Mouse (Mus musculus): ENCODE results near the gene Asic5.
A peak's percentile ranks its signal among the peaks of the same experiment; 100 is the strongest.

Gene Asic5

DNA sequence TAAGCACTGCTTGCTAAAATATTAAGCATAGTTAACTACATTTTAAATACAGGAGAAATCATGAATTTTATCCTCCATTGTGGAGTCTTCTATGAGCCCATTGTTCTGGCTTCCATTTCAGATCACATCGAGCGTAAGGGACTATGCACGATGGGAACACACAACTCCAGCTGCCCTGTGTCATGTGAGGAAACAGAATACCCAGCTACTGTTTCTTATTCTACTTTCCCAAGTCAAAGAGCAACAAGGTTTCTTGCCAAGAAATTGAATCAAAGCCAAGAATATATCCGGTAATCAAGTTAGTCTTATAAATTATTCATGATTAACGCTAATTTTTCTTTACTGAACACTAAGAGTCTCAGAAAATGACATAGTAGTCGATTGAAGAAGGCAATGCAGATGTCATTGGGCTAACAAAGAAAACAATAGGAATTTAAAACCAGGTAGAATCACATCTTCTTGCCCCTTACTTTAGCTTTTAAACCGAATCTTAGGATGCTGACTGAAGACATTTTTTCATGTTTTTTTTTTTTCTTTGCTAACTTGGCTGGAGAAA lies 32.1 kb downstream of the Asic5 start:
- no peak for DNase-seq (ENCODE audit: low read depth)

DNA sequence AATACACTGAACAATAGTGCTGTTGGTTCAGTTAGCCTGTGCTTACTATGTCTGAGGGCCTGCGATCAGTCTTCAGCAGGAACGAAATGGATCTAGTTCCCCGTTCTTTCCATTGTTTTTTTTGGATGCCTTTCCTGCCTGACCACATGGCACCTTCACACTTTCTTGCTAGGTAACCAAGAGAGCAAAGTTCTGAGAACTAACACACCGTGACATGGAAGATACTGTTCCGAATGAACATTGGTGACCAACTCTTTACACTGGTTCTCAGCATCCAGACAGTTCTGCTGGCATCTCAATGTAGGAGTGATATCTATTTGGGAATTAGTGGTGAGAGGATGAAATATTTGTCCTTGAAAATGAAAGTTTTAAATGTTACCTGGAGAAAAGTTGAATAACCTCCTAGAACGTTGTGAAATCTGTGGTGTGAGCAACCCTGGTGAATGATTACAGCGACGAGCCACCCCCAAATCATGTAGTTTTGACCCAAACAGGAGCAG lies 40.4 kb downstream of the Asic5 start:
- DNase-seq (ENCODE audit: low read depth), result no peak

DNA sequence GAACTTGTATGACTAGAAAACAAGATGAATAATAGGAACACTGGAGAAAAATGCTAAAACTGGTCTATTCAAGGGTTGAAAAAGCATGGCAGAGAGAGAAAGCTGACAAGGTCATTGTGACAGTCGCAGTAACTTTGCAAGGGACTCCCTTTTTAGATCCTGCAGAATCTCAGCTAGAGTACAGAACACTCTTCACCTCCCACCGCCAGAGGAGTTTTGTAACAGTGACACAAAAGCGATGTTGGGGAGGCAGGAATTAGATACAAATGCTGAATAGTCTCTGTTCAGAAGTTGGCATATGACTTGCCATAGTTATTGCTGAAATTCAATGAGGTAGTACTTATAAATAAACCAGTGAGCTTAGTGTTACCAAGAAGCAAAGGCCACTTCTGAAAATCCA lies 41.0 kb downstream of the Asic5 start:
- DNase-seq (ENCODE audit: low read depth), result no peak

DNA sequence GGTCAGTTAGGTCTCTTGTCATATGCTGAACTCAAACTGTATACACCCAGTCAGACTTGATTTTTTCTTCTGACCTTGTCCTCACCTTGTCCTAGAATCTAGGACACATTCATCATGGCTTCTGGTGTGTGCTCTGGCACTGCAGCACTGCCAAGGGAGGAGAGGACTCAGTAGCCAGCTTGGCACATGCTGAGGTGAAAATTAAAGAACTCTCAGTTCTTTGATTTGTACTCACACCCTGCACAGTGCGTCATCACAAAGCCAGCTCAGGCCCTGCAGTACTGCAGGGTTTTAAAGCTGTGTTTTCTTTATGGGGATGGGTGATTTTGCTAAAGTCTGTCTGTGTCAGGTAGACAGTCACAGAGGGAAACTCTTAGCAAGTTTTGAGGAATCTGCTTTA lies 45.2 kb downstream of the Asic5 start:
- no peak for DNase-seq (ENCODE audit: low read depth)

DNA sequence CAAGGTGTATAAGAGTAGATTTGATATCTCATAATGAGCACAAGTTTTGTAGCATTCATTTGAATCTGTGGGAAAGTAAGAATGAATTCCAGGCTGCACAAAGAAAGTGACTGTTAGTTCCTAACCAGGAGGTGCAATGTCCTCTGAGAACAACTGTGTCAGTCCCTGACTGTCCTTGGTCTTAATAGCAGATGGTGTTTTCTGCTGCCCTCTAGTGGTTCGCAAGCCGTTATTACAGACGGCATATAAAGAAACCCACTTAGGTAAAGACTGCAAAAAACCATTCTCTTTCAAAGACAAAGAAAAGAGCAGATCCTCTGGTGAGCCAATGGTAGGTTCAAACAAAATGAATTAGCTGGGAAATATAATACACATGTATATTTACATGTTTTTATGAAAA lies 47.1 kb downstream of the Asic5 start:
- peak; percentile 10 for DNase-seq (ENCODE audit: low read depth)

- no peak for DNase-seq (ENCODE audit: low read depth)
These were observed 48.1 kb downstream of the Asic5 start for GRCm38 (mm10) chr3:82030008-82030748.

DNA sequence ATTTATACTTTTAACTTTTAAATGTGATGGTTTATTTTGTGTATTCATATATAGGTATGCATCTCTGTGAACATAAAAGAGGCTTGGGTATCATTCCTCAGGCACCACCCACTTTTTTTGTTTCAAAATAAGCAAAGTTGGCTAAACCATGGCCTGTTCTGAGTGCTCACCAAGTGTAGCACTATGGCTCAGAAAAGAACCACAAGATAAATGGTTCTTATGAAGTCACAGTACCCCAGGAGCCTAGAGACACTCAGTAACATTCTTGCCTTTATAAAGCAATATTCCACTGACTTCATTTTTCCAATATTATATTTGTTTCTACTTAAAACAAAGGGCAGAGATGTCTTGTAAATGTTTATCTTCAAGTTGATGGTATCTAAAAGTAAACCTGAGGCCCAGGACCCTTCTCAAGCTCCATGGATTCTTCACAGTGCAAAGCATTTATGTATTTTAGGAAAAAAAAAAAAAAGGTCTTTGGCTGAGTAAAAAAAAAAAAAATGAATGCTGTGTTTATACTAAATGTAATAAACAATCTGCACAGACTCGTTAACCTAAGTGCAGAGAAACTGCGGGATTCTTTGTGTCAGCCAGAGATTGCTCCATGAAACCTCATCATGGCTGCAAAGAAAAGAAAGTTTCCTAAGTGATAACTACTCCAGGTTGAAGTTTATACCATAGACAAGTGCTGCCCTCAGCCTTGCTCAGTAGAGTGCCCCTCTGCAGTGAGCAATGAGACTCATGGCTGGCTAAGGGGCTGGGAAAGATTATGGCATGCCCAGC lies 54.4 kb downstream of the Asic5 start:
- no peak for DNase-seq (ENCODE audit: low read depth)

DNA sequence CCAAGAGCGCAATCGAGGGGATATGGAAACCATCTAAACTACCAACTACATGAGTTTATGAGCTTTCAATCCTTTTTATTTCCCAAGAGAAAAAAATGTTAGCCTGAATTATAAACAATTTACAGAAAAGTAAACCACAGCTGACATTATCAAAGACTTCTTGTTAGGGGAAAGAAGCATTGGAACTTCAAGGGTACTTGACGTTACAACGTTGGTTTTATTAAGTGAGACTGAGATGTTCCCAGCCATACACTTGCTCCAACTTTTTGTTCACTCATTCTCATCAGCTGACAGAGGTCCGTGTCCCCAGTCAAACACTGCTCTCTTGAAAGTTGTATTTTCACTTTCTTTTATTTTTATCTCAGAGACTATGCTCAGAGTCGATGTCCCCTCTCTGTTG lies 61.6 kb downstream of the Asic5 start:
- no peak for DNase-seq (ENCODE audit: low read depth)

- DNase-seq (ENCODE audit: low read depth), result no peak
These were observed 62.8 kb downstream of the Asic5 start for GRCm38 (mm10) chr3:82044902-82045301.

DNA sequence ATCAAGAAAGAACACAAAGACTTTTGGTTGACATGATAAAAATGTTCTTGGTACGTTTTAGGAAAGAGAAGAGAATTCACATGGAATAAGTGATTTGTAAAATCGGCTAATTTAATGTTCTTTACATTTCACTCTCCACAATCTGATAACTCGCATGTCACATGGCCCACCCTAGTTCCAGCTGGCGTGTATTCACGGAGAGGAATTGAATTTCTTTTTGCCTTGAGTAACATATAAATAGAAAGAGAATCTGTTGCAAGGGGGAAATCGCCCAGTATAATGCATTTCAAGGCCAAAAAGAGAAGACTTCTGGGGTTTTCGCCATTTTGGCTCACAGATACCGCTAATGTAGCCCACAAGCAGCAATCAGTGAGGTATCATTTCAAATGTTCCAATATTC lies 64.0 kb downstream of the Asic5 start:
- no peak for DNase-seq (ENCODE audit: low read depth)

GRCm38 (mm10) chr3:82047100-82047753 lies 65.1 kb downstream of the Asic5 start:
- no peak for DNase-seq (ENCODE audit: low read depth)

DNA sequence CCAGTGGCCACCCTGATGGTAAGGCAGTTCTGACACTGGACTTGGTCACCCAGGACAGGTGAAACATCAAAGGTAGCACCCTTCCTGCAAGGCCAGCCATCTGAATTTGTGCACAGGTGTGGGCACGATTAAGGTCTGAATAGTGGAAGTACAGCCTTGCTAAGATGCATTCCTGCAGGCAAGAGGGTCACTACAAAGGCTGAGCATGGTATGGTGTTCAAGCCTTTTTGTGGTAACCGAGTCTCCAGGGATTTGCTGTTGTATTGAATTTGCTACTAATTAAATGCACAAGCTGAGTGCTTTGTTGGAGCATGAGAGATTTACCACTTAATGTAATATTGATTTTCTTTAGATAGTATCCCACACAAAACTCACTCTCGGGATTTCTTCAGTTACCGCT lies 66.0 kb downstream of the Asic5 start:
- no peak for DNase-seq (ENCODE audit: low read depth)

DNA sequence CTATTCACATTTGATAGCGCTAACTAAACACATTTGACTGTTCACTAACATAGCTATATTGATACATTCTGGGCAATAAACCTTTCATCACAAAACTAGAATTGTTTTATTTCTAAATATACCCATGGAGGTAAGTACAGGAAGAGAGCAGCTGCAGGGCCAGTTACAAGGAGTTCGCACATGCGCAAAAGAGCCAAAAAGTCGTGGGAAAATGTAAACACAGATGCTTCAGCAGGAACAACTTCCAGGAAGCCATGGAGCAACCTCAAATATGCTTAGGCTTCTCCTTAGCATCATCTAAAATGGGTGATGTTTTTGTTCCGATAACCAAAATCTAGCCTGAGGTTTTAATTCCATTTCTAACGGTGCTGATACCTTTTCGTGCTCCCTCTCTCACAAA lies 66.6 kb downstream of the Asic5 start:
- no peak for DNase-seq (ENCODE audit: low read depth)

- no peak for DNase-seq (ENCODE audit: low read depth)
These were observed 69.4 kb downstream of the Asic5 start for GRCm38 (mm10) chr3:82051468-82051867.

DNA sequence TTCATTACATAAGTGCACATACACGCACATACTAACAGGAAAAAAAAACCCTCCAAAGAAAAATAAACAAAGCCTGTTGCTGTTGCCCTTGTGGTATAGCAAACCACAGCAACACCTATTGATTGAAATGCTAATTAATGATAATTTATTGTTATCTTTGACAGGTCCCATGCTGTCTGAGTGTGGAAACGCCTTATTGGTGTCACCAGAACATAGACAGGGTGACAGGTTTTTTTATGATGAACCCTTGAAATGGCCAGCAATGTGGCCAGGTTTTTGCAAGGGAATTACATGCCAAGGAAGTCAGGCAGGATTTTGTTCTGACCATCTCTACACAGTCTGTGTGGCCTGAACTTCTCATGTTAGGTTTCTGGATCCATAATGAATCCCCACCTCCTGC lies 69.9 kb downstream of the Asic5 start:
- DNase-seq (ENCODE audit: low read depth), result no peak

DNA sequence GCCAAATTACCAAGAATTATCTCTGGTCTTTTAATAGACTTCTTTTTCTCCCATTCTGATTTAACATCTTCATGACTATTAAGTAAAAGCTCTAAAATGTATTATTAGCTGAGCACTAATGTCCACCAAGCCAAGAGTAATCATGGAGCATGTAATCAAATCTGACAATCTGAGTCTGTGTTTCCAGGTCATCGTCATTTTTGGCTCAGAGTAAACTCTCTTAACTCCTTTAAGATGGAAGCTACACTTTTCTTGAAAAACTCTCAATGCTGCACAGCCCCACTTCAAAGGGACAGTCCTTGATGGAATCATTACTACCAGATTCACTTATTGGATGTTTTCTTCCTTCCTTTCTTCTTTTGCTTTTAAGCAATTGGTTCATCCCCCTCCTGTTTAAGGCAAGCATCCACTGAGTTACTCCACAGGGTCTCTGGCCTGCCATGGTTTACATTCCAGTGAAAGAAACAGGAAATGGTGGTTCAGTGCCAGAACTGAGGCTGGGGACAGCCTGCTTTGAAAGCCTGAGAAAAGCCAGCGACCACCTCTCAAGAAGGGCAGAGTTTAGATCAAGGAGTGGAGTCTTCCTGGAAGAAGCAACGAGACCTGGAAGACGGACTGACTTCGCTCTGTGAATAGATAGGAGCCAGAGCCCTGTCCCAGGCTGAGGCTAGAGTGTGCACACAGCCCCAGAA lies 72.3 kb downstream of the Asic5 start:
- no peak for DNase-seq (ENCODE audit: low read depth)

GRCm38 (mm10) chr3:82057201-82057600 lies 75.1 kb downstream of the Asic5 start:
- no peak for DNase-seq (ENCODE audit: low read depth)

DNA sequence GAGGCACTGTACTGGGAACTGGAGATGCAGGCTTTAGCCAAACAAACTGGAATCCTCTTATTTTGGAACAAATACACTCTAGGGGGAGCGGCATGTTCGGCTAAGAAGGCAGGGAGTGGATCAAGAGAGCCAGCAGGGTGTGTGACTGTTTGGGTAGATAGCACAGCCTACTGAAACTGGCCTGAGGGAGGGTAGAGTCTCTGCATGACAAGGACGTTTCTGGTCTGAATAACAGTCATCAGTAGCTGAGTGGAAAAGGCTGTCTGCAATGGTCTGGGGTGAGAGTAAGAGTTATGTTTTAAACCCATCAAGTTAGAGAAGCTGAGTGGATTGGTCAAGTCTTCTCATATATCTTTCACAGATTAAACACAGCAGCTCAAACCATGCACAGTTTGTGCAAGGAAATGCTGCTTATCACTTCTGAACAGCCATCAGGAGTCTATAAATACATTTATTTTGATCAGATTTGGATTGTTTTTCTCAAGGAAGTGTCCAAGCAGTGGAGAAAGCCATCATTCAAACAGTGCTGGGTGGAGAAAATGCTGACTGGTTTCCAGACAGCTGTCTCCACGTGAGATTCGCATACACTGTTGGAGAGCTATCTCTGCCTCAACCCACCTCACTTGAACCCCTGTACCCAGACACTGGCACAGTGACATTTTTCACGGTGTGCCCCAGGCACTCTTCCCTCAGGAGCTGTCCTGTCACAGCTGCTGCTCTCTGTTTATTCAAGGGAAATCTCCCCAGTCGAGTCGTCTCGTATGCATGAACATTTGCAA lies 79.5 kb downstream of the Asic5 start:
- DNase-seq (ENCODE audit: low read depth), result no peak

DNA sequence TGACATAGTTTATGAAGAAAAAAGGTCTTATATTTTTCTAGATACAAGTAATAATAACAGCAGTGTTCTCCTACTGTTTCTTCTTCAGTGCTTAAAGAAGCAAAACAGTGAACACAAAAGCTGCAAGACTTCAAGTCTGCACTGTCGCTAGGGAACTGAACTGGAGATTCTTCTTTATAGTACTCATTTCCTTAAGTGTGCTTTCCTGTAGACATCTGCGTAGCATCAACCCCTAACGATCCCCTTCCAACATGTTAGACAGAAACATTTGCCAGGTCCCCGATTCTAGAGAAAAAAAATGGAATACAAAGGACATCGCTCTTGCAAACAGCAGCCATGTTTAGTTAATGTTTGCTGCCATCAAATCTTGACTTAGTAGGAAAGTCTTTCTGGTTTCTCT lies 85.7 kb downstream of the Asic5 start:
- no peak for DNase-seq (ENCODE audit: low read depth)

All from c-Kit-positive CD71-positive TER-119-negative erythroid progenitor cells, embryonic 14.5 days (primary cell).